Mouse (Mus musculus) small intestine, adult 2 months (tissue): Measurements from ENCODE around the gene Ctnna3. TPM values are rescaled to one million over a fixed set of nuclear protein-coding genes. Genes with fewer than 3 reads are reported as not detected.

Experiments used
- H3K27ac ChIP-seq: fragments of 200-500 bp; 2 replicates; pipeline ENCODE4 v1.5.1; 2012; ENCODE audit warnings: low read depth, low read length, control low read depth, inconsistent platforms; ENCODE audit not compliant: insufficient read depth
- H3K27me3 ChIP-seq: fragments of 200-500 bp; 2 replicates; pipeline ENCODE4 v1.6.1; 2012; ENCODE audit warnings: mild to moderate bottlenecking, moderate library complexity, low read length, inconsistent platforms; ENCODE audit not compliant: control insufficient read depth, insufficient read depth
- H3K36me3 ChIP-seq: fragments of 200-500 bp; 2 replicates; pipeline ENCODE4 v1.6.1; 2012; ENCODE audit warnings: mild to moderate bottlenecking, low read length, control low read depth, inconsistent platforms; ENCODE audit not compliant: control insufficient read depth, insufficient read depth
- H3K4me1 ChIP-seq: fragments of 200-500 bp; 2 replicates; pipeline ENCODE4 v1.6.1; 2012; ENCODE audit warnings: low read length, inconsistent platforms, mixed read lengths; ENCODE audit not compliant: control insufficient read depth, insufficient read depth, insufficient read length
- H3K4me3 ChIP-seq: fragments of 200-500 bp; 2 replicates; pipeline ENCODE4 v1.5.1; 2012; ENCODE audit warnings: low read depth, mild to moderate bottlenecking, control low read depth, inconsistent platforms, low read length, moderate library complexity
- CTCF ChIP-seq: fragments of 200-500 bp; IDR thresholded peaks from 2 replicates; pipeline ENCODE4 v1.5.1; 2012; ENCODE audit warnings: low read depth, mild to moderate bottlenecking, control low read depth, inconsistent platforms, low read length, moderate library complexity, mixed read lengths; ENCODE audit not compliant: insufficient replicate concordance, insufficient read length; ENCODE audit errors: extremely low read depth
- POLR2A ChIP-seq: fragments of 200-500 bp; IDR thresholded peaks from 2 replicates; pipeline ENCODE4 v1.6.1; 2012; ENCODE audit warnings: low read depth, mild to moderate bottlenecking, control low read depth, inconsistent platforms, low read length, moderate library complexity
- WGBS: fragments of 180-500 bp; shearing (Covaris S2); methylation state at CpG from one replicate; pipeline ENCODE4 v1.1.7; 2018; 5-methylcytosine and 5-hydroxymethylcytosine counted together
- polyA plus RNA-seq: library from polyadenylated mRNA; depleted of rRNA; stranded (reverse); fragments of >200 nt; gene quantifications from 2 replicates; pipeline ENCODE4 v1.2.3, GENCODE M21; 2012

Gene Ctnna3
- polyA plus RNA-seq, 1 experiment = 0.06 TPM

DNA sequence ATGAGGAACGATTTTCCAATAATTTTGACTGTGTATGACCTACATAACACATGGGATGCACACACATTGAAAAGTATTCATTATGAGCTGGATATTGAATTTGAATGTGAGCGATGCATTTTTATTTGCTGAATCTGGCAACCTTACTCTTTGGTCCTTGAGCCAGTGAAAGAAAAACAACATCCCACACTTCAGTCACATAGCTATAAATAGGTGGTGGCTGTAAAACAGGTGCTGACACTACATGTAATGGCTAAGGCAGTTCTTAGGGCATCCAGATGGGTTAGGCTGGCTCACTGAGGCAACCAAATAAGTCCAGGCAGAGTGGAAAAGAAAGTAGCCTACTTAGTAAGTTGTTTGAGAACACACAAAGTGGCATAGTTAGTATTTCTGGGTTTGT lies 171.3 kb downstream of the Ctnna3 start:
- H3K4me1 ChIP-seq = no peaks in the 10 kb centered on the region
- no peaks in the 10 kb centered on the region for H3K27me3 ChIP-seq
- H3K36me3 ChIP-seq = no peaks in the 10 kb centered on the region
- WGBS = 65% methylated on average over 2 of the region's 2 CpGs
- no peak overlapping the region for H3K27ac ChIP-seq
- TF ChIP-seq CTCF (no peak), POLR2A (no peak)
- no peak overlapping the region for H3K4me3 ChIP-seq

DNA sequence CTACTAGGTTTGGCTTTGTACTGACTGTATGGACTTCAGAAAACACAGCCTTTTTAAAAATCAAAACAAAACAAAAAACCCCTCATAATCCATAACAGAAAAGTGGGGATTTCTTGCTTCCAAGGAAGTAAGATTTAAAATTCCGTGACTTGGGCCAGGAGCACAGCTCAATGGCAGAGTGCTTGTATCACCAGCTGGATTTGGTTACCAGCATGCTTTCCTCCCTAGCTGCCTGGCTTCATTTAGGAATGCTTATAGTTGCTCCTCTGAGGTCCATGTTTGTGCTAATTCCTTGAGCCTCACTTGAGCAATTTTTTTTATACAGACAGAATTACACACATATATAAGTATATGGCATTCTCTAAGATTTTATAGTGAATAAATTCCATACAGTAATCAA lies 198.6 kb downstream of the Ctnna3 start:
- WGBS = 74% methylated on average over 1 of the region's 1 CpGs
- TF ChIP-seq POLR2A = no peak
- no peak for TF ChIP-seq CTCF
- no peaks in the 10 kb centered on the region for H3K27me3 ChIP-seq
- H3K4me1 ChIP-seq = no peaks in the 10 kb centered on the region
- no peak overlapping the region for H3K27ac ChIP-seq
- H3K36me3 ChIP-seq = no peaks in the 10 kb centered on the region
- no peak overlapping the region for H3K4me3 ChIP-seq

DNA sequence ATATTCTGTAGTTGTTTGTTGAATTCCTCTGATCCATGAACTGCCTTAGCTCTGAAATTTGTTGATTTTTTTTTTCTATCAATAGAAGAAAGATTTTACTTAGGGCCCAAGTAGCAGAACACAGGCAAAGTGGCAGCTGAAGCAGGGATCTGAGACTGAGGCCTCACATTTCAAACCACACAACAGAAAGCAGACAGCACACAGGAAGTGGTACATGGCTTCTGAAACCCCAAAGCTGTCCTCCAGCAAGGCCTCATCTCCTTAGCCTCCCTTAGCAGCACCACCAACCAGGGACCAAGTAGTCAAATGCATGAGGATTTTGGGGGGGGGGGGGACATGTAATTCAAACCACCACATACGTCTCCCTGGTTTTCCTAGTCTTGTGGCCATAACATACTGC lies 204.0 kb downstream of the Ctnna3 start:
- H3K36me3 ChIP-seq = no peaks in the 10 kb centered on the region
- 80% methylated on average over 1 of the region's 1 CpGs for WGBS
- H3K4me3 ChIP-seq = no peak overlapping the region
- H3K4me1 ChIP-seq = no peaks in the 10 kb centered on the region
- H3K27me3 ChIP-seq = no peaks in the 10 kb centered on the region
- no peak overlapping the region for H3K27ac ChIP-seq
- TF ChIP-seq CTCF (no peak), POLR2A (no peak)

GRCm38 (mm10) chr10:63637987-63638386 lies 208.1 kb downstream of the Ctnna3 start:
- H3K4me3 ChIP-seq = no peak overlapping the region
- H3K4me1 ChIP-seq = no peaks in the 10 kb centered on the region
- 78% methylated on average over 5 of the region's 5 CpGs for WGBS
- H3K36me3 ChIP-seq = no peaks in the 10 kb centered on the region
- no peaks in the 10 kb centered on the region for H3K27me3 ChIP-seq
- TF ChIP-seq POLR2A = no peak
- no peak for TF ChIP-seq CTCF
- no peak overlapping the region for H3K27ac ChIP-seq

DNA sequence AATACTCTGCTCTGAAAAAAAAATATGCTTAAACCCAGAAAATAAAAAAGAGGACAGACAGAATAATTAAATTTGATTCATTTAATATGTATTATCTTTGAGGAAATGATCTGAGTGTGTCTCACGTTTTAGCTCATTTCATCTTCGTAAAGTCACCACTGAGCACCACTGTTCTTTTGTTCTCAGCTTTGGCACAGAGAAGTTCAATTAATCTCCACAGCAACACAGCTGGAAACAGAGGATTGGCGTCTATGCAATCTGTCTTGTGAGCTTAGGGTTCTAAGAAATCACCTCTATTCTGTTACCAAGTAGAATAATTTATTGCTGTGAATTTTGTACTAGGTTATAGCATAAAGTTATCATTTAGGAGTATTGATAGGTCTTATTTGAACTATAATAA lies 217.4 kb downstream of the Ctnna3 start:
- Histone ChIP-seq H3K27ac (no peak overlapping the region), H3K4me3 (no peak overlapping the region), H3K36me3 (no peaks in the 10 kb centered on the region), H3K4me1 (no peaks in the 10 kb centered on the region), H3K27me3 (no peaks in the 10 kb centered on the region)
- TF ChIP-seq POLR2A (no peak), CTCF (no peak)
- WGBS = 55% methylated on average over 3 of the region's 3 CpGs

- H3K27me3 ChIP-seq = no peaks in the 10 kb centered on the region
- no peak overlapping the region for H3K27ac ChIP-seq
- TF ChIP-seq POLR2A (no peak), CTCF (no peak)
- H3K36me3 ChIP-seq = no peaks in the 10 kb centered on the region
- WGBS = 75% methylated on average over 3 of the region's 3 CpGs
- no peak overlapping the region for H3K4me3 ChIP-seq
- H3K4me1 ChIP-seq = no peaks in the 10 kb centered on the region
Observed at GRCm38 (mm10) chr10:63650307-63650706, 220.4 kb downstream of the Ctnna3 start.

DNA sequence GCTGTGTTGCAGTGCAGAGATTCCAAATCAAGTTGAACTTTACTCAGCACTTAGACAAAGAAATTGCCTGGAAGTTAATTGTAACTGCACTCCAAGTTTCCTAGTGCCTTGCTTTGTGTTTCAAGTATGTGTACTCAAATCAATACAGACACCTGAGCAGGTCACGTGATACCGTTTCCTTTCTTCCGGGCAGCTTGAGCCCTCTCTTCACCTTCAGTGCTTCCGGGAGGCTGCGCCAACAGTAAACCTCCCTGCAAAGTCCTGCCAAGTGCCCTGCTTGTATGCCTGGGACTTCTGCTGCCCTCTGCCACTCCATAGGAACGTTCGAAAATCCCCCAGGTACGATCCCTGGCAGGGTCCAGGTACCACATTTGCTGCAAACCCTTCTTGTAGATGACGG lies 223.0 kb downstream of the Ctnna3 start:
- TF ChIP-seq POLR2A = no peak
- TF ChIP-seq CTCF = no peak
- 77% methylated on average over 9 of the region's 9 CpGs for WGBS
- Histone ChIP-seq H3K27ac (no peak overlapping the region), H3K36me3 (no peaks in the 10 kb centered on the region), H3K27me3 (no peaks in the 10 kb centered on the region), H3K4me3 (no peak overlapping the region), H3K4me1 (no peaks in the 10 kb centered on the region)

DNA sequence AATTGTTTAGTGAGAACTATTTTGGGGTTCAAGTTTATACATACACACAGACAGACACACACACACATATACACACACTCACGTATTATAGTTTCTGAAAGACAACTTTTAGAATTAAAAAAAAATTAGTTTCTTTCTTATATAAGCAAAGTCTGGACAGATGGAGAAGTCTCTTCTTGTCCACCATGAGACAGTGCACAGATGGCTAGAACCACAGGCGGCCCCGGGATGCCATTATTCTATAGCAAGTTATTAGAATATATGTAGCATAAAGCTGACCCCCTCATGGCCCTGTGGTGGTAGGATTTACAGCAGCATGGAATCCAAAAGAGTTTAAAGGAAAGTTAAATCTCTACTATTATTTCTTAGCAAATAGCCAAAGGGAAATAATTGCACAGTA lies 223.7 kb downstream of the Ctnna3 start:
- Histone ChIP-seq H3K27ac (no peak overlapping the region), H3K4me1 (no peaks in the 10 kb centered on the region), H3K4me3 (no peak overlapping the region), H3K27me3 (no peaks in the 10 kb centered on the region), H3K36me3 (no peaks in the 10 kb centered on the region)
- WGBS = 88% methylated on average over 3 of the region's 3 CpGs
- no peak for TF ChIP-seq POLR2A
- TF ChIP-seq CTCF = no peak

GRCm38 (mm10) chr10:63654560-63654959 lies 224.7 kb downstream of the Ctnna3 start:
- WGBS = 89% methylated on average over 5 of the region's 5 CpGs
- no peak for TF ChIP-seq CTCF
- no peak for TF ChIP-seq POLR2A
- Histone ChIP-seq H3K36me3 (no peaks in the 10 kb centered on the region), H3K4me3 (no peak overlapping the region), H3K27me3 (no peaks in the 10 kb centered on the region), H3K4me1 (no peaks in the 10 kb centered on the region), H3K27ac (no peak overlapping the region)
